In genomic region chr19:14505885-14506548, GRCm38 (mm10) we compare ENCODE assay signal across 12 mouse cellular contexts.
A peak's percentile ranks its signal among the peaks of the same experiment; 100 is the strongest.
DNase-seq lines count a peak whose midpoint lies in the region; ATAC-seq lines count a peak whose summit lies in the region.
"Had no signal": no experiment of that assay in that cellular context is flagged by ENCODE, and none has a peak within 500 bp of the region (broad histone marks: within the 10 kb centered on the region; RNA-seq: fewer than 3 reads in every experiment).

No protein-coding gene starts in this region.

- H3K4me1 ChIP-seq in neural tube, embryonic 11.5 days (ENCODE audit: control insufficient read depth, insufficient read depth, low read length): peaks cover 12% of the 10 kb centered on the region
- peaks cover 46% of the 10 kb centered on the region for H3K4me1 ChIP-seq in limb, embryonic 10.5 days
- peaks cover 33% of the 10 kb centered on the region for H3K4me1 ChIP-seq in neural tube, embryonic 14.5 days (ENCODE audit: control insufficient read depth, insufficient read depth, low read length)

- ATAC-seq in CD4-positive, CD25-positive, alpha-beta regulatory T cell, adult 4 months: no peak
- peak; percentile 38 for ATAC-seq in neural tube, embryonic 11.5 days (ENCODE audit: insufficient read depth, low FRiP score, low TSS enrichment)
- peak; percentile 49 for ATAC-seq in neural tube, embryonic 14.5 days (ENCODE audit: low read depth)

- no peaks in the 10 kb centered on the region for H3K36me3 ChIP-seq in neural tube, embryonic 11.5 days (ENCODE audit: control insufficient read depth, insufficient read depth, low read length)
- peaks cover 3% of the 10 kb centered on the region; the same call in 1 of the 2 replicates for H3K36me3 ChIP-seq in limb, embryonic 10.5 days
- no peaks in the 10 kb centered on the region for H3K36me3 ChIP-seq in neural tube, embryonic 14.5 days (ENCODE audit: control insufficient read depth, insufficient read depth, low read length)

- H3K27me3 ChIP-seq in neural tube, embryonic 11.5 days (ENCODE audit: control insufficient read depth, insufficient read depth, low read length): no peaks in the 10 kb centered on the region
- no peaks in the 10 kb centered on the region for H3K27me3 ChIP-seq in limb, embryonic 10.5 days (ENCODE audit: low read depth, poor library complexity, severe bottlenecking)
- H3K27me3 ChIP-seq in neural tube, embryonic 14.5 days (ENCODE audit: control insufficient read depth, insufficient read depth, low read length): no peaks in the 10 kb centered on the region

- no peak overlapping the region for H3K4me2 ChIP-seq in neural tube, embryonic 11.5 days (ENCODE audit: low read depth)
- 0 out of 2 replicates have a peak overlapping the region, but pooled peaks have one; percentile 3 for H3K4me2 ChIP-seq in neural tube, embryonic 14.5 days (ENCODE audit: low read depth, low read length)

- no peak overlapping the region for H3K4me3 ChIP-seq in neural tube, embryonic 11.5 days (ENCODE audit: low read depth, low read length)
- H3K4me3 ChIP-seq in limb, embryonic 10.5 days: no peak overlapping the region
- no peak overlapping the region for H3K4me3 ChIP-seq in neural tube, embryonic 14.5 days (ENCODE audit: low read depth, low read length)

- DNase-seq in CD4-positive, CD25-positive, alpha-beta regulatory T cell, adult 2 months (ENCODE audit: low read depth, low spot score): peak; percentile 14
- DNase-seq in neural tube, embryonic 11.5 days (ENCODE audit: low spot score): no peak
- DNase-seq in neural tube, embryonic 10.5 days (ENCODE audit: extremely low spot score, low spot score): no peak
- DNase-seq in limb, embryonic 10.5 days (ENCODE audit: low spot score): no peak
- no peak for DNase-seq in urinary bladder, postnatal 25 days (ENCODE audit: low spot score)
- no peak for DNase-seq in natural killer cell, adult 2 months (ENCODE audit: low spot score in 2 of 2)
- DNase-seq: cerebellum, adult 9-11 months; kidney, postnatal 25 days; lung, postnatal 4 days had no signal

- H3K9me3 ChIP-seq in neural tube, embryonic 11.5 days (ENCODE audit: control insufficient read depth, low read length): no peaks in the 10 kb centered on the region
- no peaks in the 10 kb centered on the region for H3K9me3 ChIP-seq in limb, embryonic 10.5 days (replicated peaks)
- H3K9me3 ChIP-seq in neural tube, embryonic 14.5 days (ENCODE audit: control insufficient read depth, low read length): no peaks in the 10 kb centered on the region

- 77% methylated on average over 2 of the region's 2 CpGs for WGBS in neural tube, embryonic 11.5 days
- 93% methylated on average over 2 of the region's 2 CpGs for WGBS in limb, embryonic 10.5 days
- WGBS in neural tube, embryonic 14.5 days: 70% methylated on average over 2 of the region's 2 CpGs

- no peak overlapping the region for H3K27ac ChIP-seq in neural tube, embryonic 11.5 days (ENCODE audit: low read depth, low read length)
- 0 out of 2 replicates have a peak overlapping the region, but pooled peaks have one; percentile 4 for H3K27ac ChIP-seq in limb, embryonic 10.5 days
- H3K27ac ChIP-seq in neural tube, embryonic 14.5 days (ENCODE audit: low read depth, low read length): peak overlapping the region; percentile 44; the same call in 1 of the 2 replicates
- H3K27ac ChIP-seq: liver, embryonic 14.5 days had no signal

- H3K9ac ChIP-seq in neural tube, embryonic 11.5 days (ENCODE audit: low read length): no peak overlapping the region
- no peak overlapping the region for H3K9ac ChIP-seq in neural tube, embryonic 14.5 days (replicated peaks; ENCODE audit: low read depth, low read length)
- H3K9ac ChIP-seq: liver, embryonic 14.5 days had no signal
